13 mouse cellular contexts compared by ENCODE assay signal in genomic region chr2:50181332-50181731, GRCm38 (mm10).
"Had no signal": no experiment of that assay in that cellular context is flagged by ENCODE, and none has a peak within 500 bp of the region (broad histone marks: within the 10 kb centered on the region; RNA-seq: fewer than 3 reads in every experiment).

No protein-coding gene starts in this region.

- DNase-seq: lung, adult 18-20 months; lung, embryonic 14.5 days; lung, postnatal 4 days; midbrain, embryonic 14.5 days; retina, postnatal 1 day; right cerebral cortex, adult 18-20 months; right cerebral cortex, postnatal 25 days; right cerebral cortex, postnatal 4 days; spleen, adult 18-20 months; thymus, adult 18-20 months; thymus, postnatal 14 days; thymus, postnatal 36 days had no signal

- ATAC-seq: midbrain, embryonic 16.5 days had no signal
